Mouse (Mus musculus) adrenal gland, adult (tissue): ENCODE data around the gene Slc22a28.
A peak's percentile ranks its signal among the peaks of the same experiment; 100 is the strongest.
"Not testable (repeated sequence)": the region's sequence is repeated elsewhere in the genome, so short reads cannot be mapped to it uniquely, and the experiment has no call there.

Source experiments
- DNase-seq, 2 experiments: peaks; one replicate each; pipeline ENCODE4 v3.0.0; 2022 to 2023; ENCODE audit warnings: low spot score in 1 of 2; ENCODE audit not compliant: inconsistent age in 2 of 2

Slc22a28 gene

DNA sequence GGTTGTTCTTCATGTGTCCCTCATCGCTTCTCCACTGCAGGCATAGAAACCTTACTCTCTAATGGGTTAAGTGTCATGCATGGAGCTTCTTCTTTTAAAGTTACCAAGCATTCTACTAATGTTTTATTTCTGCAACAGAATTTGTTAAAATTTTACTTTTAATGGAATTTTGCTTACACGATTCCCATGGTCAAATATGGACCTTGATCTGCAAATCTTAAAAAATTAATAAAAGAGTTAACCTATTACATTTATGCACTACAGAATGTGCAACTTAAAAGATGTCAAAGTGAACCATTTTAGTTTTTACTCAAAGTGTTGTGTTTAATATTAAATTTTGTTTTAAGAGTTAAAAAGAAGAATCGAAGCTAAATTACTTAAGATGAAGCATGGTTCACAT lies at the start of gene Slc22a28:
Gene Slc22a28 (minus strand): TSS at position 102 of the 400 bp plus-strand sequence.
- not testable (repeated sequence) for DNase-seq

DNA sequence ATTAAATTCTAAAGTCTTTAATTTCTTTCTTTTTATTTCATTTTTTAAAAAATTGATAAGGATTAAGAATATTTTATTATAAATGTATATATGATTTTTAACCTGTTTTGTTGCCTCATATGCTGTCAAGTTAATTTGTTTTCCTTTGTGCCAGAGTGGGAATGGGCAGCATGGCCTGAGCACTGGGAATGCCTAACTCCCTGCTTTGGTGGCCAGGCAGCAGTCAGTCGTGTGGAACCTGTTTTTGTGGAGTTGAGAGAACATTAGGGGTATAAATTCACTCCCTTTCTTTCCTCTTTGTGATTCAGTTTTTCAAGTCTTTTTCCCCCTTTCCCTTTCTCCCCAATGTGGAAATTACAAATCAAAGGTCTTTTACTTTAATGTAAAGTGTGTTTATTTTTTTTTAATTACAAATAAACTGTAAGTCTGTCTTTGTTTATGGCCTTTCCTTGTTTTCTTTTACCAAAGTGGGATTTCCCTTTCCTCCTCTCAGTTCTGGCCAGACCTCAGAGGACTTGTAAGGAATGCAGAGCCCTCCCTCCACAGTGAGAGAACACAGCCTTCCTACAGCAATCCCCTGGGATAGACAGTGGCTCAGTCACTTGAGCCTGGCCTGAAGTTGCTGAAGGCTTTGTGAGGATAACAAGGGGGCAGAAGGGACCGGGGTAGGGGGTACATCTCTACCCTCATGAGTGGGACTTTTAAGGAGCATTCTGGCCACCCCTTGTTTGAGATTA lies 17.2 kb upstream of the Slc22a28 start:
- no peak for DNase-seq

DNA sequence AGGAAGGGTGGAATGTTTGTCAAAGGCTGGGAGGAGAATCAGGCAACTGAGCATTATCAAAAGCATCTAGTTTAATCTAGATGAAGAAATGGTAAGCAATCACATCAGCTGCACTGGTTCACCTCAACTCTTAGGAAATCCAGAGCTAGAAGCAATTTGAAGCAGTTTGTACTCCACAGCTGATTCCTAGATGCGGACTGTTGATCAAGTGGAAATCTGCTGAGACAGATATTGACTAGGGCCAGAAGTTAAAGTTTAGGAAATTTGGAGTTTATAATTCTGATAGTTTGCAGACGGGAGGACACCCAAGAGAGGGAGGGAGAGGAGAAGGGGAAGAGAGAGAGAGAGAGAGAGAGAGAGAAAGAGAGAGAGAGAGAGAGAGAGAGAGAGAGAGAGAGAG lies 10.9 kb upstream of the Slc22a28 start:
- not testable (repeated sequence) for DNase-seq

DNA sequence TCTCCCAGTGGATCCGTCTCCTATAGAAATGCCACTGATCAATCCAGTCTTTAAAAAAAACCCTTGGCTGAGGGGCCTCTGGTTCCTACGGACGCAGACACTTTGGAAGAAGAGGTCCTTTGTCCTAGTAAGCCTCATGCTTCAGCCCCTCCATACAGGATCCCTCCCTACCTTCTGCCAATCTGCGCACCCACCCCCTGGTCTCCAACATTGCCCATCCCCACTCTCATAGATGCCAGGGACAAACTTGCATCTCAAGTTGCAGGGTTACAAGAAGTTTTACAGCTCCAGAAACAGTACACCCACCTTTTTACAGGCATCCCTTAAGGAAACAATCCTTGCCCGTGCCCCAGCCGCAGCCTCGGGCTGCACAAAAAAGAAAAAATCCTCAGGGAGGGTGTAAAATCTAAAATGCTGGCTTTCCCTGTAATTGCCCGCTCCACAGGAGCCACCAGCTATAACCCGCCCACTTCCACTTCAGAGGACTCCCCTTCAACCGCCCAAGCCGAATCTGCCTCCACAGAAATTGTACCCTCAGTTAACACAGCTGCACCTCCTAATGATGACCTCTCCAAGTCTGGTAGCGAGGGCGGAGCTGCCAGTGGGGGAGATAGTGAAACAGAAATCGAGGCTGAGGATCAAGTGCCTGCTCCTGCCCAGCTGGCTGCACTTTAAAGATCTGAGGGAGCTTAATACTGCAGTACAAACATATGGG lies 2.5 kb upstream of the Slc22a28 start:
- DNase-seq = not testable (repeated sequence)

DNA sequence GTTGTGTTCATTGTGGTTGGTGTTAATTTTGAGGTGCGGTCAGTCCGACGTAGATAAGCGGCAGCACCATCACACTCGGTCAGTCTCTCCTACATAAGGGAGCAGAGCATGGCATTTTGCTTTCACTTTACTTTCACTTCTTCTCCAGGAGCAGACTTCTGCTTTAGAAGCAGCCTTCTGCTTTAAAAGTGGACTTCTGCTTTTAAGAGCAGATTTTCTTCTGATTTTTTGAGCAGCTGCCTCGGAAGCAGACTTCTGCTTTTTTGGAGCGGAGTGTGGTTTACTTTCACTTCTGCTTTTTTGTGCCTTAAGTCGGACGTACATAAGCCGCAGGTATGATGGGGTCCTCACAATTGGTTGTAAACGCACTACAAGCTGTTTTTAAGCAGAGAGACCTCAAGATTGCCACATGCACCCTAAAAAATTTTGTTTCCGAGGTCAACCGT lies 111.9 kb downstream of the Slc22a28 start:
- DNase-seq = peak; percentile 8 to 43

DNA sequence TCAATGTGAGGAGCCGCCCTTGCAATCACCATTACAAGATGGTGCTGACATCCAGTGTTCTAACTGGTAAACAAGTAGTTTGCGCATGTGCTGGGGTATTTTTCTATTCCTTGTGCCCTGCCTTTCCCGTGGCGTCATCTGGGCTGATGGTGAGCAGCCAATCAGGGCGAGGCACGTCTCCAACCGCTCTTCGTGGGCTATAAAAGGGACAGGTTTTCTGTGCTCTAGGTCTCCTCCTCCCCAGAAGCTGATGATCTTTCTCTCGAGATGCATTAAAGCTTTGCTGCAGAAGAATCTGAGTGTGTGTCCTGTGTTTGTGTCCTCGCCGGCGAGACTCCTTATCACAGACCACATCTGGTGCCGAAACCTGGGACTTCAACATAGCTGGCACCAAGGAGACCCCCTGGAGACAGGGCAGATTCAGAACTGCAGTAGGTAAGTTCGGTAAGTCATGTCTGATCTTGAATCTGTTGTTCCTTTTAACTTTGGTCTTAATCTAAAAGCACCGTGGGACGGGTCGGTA lies 112.4 kb downstream of the Slc22a28 start:
- not testable (repeated sequence) for DNase-seq

DNA sequence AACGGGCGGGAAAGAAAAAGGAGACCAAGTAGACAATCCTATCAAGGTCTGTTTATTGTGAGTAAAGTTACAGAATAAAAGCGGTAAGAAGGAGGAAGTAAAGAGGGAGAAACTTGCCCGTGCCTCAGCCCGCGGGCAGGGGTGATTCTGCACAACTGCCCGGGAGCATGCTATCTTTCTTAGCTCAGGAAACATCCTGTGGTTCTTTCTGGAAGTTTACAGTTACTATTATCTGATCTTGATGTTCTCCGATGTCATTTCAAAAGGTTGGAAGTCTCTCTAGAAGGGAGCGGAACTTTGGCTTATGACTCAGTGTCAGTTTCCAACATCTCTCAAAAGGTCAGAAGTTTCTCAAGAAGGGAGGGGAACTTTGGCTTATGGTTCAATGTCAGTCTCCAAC lies 113.2 kb downstream of the Slc22a28 start:
- DNase-seq = not testable (repeated sequence)
